Mouse (Mus musculus) cerebellum, adult 2 months (tissue): ENCODE results near the gene Ccdc124. TPM values are rescaled to one million over a fixed set of nuclear protein-coding genes. Genes with fewer than 3 reads are reported as not detected.

Experiments
- DNase-seq, 2 experiments: peaks; one replicate each; pipeline ENCODE4 v3.0.0; 2021
- H3K27ac ChIP-seq: fragments of 200-500 bp; 2 replicates; pipeline ENCODE4 v1.5.1; 2012; ENCODE audit warnings: low read length, control low read depth, inconsistent platforms; ENCODE audit not compliant: insufficient read depth
- H3K27me3 ChIP-seq: fragments of 200-500 bp; 2 replicates; pipeline ENCODE4 v1.6.1; 2012; ENCODE audit warnings: inconsistent platforms, mild to moderate bottlenecking, low read length, moderate library complexity; ENCODE audit not compliant: control insufficient read depth, insufficient read depth
- H3K4me1 ChIP-seq: fragments of 200-500 bp; 2 replicates; pipeline ENCODE4 v1.6.1; 2011; ENCODE audit warnings: low read length; ENCODE audit not compliant: control insufficient read depth, insufficient read depth
- H3K4me3 ChIP-seq: fragments of 200-500 bp; replicated peaks from 2 replicates; pipeline ENCODE3; 2011; ENCODE audit warnings: mild to moderate bottlenecking, low read depth, low read length, control low read depth; ENCODE audit not compliant: insufficient read depth
- CTCF ChIP-seq: fragments of 200-500 bp; IDR thresholded peaks from 2 replicates; pipeline ENCODE4 v1.5.1; 2011; ENCODE audit warnings: low read depth, mild to moderate bottlenecking, control low read depth, low read length, moderate library complexity, borderline replicate concordance; ENCODE audit not compliant: insufficient read depth
- POLR2A ChIP-seq: fragments of 200-500 bp; IDR thresholded peaks from 2 replicates; pipeline ENCODE4 v1.6.1; 2011; ENCODE audit warnings: low read length, control low read depth, borderline replicate concordance; ENCODE audit not compliant: insufficient read depth
- WGBS: fragments of 180-500 bp; shearing (Covaris S2); methylation state at CpG from one replicate; pipeline ENCODE4 v1.1.7; 2018; 5-methylcytosine and 5-hydroxymethylcytosine counted together
- polyA plus RNA-seq: library from polyadenylated mRNA; depleted of rRNA; stranded (reverse); fragments of >200 nt; gene quantifications from 2 replicates; pipeline ENCODE4 v1.2.3, GENCODE M21; 2012

The Ccdc124 gene
- polyA plus RNA-seq, 1 experiment, result 145 TPM

- H3K4me1 ChIP-seq, result peaks cover 23% of the 10 kb centered on the region
- no peaks in the 10 kb centered on the region for H3K27me3 ChIP-seq
- 65% methylated on average over 4 of the region's 4 CpGs for WGBS
- no peak for TF ChIP-seq POLR2A
- TF ChIP-seq CTCF, result no peak
- H3K27ac ChIP-seq, result no peak overlapping the region
- no peak overlapping the region for H3K4me3 ChIP-seq
- no peak for DNase-seq
Measured at GRCm38 (mm10) chr8:70876382-70876781, 2.6 kb upstream of the Ccdc124 start.

DNA sequence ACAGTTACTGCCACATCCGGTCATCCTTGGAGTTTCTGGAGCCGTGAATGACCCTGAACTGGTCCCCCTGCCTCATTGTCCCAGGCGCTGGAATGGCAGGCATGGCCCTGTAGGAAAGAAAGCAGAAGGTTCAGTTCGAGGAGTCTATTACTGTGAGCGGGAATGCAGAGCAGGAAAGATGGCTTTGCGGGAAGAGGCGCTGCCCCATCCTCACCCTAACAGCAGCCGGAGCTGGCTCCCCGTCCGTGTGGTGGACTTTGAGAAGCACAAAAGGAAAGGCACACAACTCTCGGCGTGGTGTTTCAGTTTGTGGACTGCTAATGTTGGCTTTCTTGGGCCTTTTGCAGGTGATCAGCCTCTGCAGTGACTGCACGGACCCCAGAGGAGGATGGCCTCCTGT, 706 bp upstream of the Ccdc124 start:
- H3K4me3 ChIP-seq, result no peak overlapping the region
- peaks cover 11% of the 10 kb centered on the region for H3K4me1 ChIP-seq
- no peak for TF ChIP-seq CTCF
- TF ChIP-seq POLR2A, result no peak
- H3K27ac ChIP-seq, result no peak overlapping the region
- peak in 1 of 2 experiments; percentile 20 for DNase-seq
- no peaks in the 10 kb centered on the region for H3K27me3 ChIP-seq
- 90% methylated on average over 13 of the region's 13 CpGs for WGBS

DNA sequence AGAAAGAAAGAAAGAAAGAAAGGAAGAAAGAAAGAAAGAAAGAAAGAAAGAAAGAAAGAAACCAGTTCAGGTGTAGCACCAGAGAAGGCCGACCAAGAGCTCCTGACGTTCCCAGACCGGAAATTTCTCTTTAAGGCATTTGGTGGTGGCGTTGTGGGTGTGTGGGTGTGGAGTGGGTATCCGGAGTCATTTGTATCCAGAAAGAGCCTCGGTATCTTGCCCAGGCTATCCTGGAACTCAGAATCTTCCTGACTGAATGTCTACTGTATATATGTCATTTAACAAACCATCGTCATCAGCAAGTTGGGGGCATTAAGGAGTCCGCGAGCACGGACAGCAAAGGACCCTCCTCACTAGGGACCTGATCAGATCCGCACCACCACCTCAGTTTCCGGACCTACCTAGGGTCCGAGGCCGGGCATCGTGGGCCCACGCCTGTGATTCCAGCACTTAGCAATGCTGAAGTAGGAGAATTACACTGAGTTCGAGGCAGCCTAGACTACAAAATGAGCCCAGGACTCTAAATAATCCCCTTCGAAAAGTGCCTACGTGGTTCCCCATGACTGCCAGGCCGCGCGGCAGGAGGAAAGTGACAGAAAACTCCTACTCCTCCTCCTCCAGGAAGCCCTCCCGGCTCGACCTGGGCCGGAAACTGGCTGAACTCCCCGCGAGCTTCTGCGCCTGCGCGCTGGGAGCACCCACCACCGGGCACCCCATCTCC, 932 bp downstream of the Ccdc124 start:
- TF ChIP-seq CTCF (no peak), POLR2A (no peak)
- H3K4me3 ChIP-seq, result peak overlapping the region; percentile 71
- DNase-seq, result no peak
- WGBS, result 3% methylated on average over 31 of the region's 31 CpGs
- no peaks in the 10 kb centered on the region for H3K27me3 ChIP-seq
- peak overlapping the region; percentile 89; the same call in 1 of the 2 replicates for H3K27ac ChIP-seq
- peaks cover 6% of the 10 kb centered on the region; the same call in 1 of the 2 replicates for H3K4me1 ChIP-seq

DNA sequence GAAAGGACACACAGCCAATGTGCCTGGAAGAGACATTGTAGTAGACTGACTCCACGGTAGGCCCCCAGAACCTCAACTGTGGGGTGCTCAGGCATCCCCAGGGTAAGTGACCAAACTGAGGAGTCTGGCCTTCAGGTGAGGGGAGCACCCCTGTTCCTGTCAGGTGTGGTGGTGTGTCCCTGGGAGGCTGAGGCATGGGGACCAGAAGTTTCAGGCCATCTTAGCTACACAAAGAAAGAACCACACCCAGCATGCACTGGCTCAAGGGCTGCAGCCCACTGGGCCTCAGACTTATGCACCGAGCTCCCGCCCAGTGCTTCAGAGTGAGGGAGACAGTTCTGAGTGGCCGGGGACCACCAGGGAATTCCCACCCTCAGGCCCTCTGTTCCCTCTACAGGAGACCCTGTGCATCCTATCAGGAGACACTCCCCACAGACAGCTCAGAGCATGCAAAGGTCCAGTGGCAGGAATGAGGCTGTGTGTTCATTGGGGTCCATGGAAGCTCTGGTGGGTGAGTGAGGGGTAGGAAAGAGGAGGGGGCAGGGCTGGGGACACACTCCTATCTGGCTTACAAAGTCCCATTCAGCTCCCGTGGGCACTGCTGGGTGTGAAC, 2.4 kb downstream of the Ccdc124 start:
- Histone ChIP-seq H3K4me3 (no peak overlapping the region), H3K27ac (no peak overlapping the region), H3K27me3 (no peaks in the 10 kb centered on the region), H3K4me1 (peaks cover 6% of the 10 kb centered on the region; the same call in 1 of the 2 replicates)
- 83% methylated on average over 5 of the region's 5 CpGs for WGBS
- TF ChIP-seq POLR2A, result no peak
- TF ChIP-seq CTCF, result no peak
- no peak for DNase-seq

DNA sequence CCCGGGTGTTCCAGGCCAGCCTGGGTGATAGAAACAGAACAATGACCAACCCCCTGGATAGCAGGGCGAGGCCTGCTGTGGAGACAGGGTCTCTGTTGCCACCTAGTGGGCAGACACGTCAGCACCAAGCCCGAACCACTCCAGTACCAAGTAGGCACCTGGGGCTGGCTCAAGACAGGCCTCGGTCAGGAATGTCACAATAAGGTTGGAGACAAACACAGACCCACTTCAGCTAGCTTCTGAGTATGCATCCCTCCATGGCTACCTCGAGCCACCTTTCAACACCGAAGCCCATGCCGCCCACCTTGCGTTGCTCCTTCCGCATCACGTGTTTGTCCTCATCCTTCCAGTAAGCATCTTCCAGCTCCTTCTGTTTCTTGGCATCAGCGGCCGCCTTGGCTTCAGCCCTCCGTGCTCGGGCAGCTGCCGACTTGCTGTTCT, 4.1 kb downstream of the Ccdc124 start:
- Histone ChIP-seq H3K27ac (no peak overlapping the region), H3K27me3 (no peaks in the 10 kb centered on the region), H3K4me3 (no peak overlapping the region), H3K4me1 (peaks cover 10% of the 10 kb centered on the region)
- TF ChIP-seq CTCF (peak; percentile 90), POLR2A (no peak)
- WGBS, result 12% methylated on average over 16 of the region's 16 CpGs
- DNase-seq, result peak; percentile 67 to 72

- 60% methylated on average over 5 of the region's 5 CpGs for WGBS
Measured at GRCm38 (mm10) chr8:70869199-70869571, 4.5 kb downstream of the Ccdc124 start.

GRCm38 (mm10) chr8:70868559-70869198, 5.1 kb downstream of the Ccdc124 start:
- Histone ChIP-seq H3K4me1 (peaks cover 11% of the 10 kb centered on the region), H3K4me3 (no peak overlapping the region), H3K27me3 (no peaks in the 10 kb centered on the region), H3K27ac (no peak overlapping the region)
- DNase-seq, result no peak
- TF ChIP-seq POLR2A (no peak), CTCF (no peak)
- 46% methylated on average over 40 of the region's 40 CpGs for WGBS

More at GRCm38 (mm10) chr8:70869199-70869571, 4.5 kb downstream of the Ccdc124 start:
- peaks cover 11% of the 10 kb centered on the region for H3K4me1 ChIP-seq
- no peaks in the 10 kb centered on the region for H3K27me3 ChIP-seq
- no peak overlapping the region for H3K4me3 ChIP-seq
- TF ChIP-seq POLR2A (no peak), CTCF (no peak)
- no peak overlapping the region for H3K27ac ChIP-seq
- DNase-seq, result no peak

GRCm38 (mm10) chr8:70866566-70866965, 7.2 kb downstream of the Ccdc124 start:
- 87% methylated on average over 7 of the region's 7 CpGs for WGBS
- Histone ChIP-seq H3K4me3 (no peak overlapping the region), H3K27me3 (peaks cover 1% of the 10 kb centered on the region; the same call in 1 of the 2 replicates), H3K4me1 (peaks cover 18% of the 10 kb centered on the region), H3K27ac (no peak overlapping the region)
- TF ChIP-seq CTCF (no peak), POLR2A (no peak)
- no peak for DNase-seq
